Mouse (Mus musculus): ENCODE data around the gene Erc2.

Erc2 gene

DNA sequence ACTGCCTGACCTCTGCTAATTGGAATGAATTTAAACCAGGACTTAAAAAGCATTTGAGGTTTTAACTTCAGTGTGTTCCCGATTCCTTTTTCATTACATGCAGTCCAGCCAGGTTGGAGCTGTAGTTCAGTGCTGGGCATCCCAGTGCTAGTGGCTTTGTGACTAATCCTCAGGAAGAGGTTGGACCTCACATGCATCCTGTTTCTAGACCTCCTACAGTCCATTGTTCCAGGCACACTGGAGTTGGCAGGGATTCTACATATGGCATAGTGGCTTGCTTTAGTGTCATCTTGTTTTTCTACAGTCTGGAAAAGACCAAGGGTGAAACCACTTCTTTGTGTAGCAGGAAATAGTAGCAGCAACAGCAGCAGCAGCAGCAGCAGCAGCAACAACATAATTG, 159.0 kb downstream of the Erc2 start:
- no peak for DNase-seq

GRCm38 (mm10) chr14:27784826-27785225, 162.6 kb downstream of the Erc2 start:
- DNase-seq: no peak

DNA sequence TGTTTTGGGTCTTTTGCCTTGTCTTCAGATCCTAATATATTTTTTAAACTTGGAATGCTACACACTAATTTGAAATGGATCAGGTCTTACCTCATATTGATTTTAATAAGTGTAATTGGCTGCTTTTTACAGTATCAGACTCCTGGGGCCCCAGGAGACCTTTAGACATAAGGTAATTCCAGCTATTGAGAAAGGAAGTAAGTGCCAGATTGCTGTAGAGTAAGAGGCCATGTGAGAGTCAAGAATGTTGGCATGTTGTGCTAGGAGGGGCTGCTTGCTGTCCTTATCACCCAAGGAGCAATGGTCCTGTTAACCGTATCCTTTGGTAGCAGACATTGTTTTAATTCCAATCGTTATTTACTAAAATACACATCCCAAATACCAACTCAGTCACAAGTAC, 163.3 kb downstream of the Erc2 start:
- no peak for DNase-seq

- DNase-seq: no peak
Observed at GRCm38 (mm10) chr14:27789066-27789898, 167.1 kb downstream of the Erc2 start.

DNA sequence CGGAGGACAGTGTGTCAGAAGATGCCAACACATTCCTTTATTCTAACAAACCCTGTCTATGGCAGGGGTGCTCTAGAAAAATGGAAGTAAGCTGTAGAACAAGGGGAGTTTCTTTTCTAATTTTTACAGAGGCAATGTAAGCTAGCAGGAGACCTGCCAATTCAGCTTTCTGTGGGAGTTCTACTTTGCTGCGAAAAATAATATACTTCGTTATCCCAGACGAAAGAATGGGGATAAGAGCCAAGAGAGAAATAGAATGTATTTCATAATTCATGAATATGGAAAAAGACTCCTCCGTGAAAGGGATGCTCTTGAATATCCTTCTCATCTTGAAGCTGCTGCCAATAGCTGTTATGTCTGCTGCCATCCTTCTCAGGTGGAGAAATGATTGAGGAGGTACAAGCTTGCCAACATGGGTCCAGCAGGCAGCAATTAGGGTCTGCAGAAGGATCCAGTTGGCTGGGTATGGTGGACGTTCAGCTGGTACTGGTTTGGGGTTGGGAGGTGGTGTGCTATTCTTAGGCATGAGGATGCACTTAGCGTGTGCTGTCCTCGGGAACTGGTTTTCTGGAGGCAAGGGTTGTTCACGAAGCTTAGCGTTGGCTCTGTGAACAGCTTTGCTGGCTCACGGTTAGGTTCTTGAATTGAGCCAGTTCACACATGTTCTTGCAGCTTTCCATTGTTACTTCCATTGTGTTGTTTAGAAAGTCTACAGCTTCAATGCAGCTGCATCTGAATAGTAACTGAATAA, 176.1 kb downstream of the Erc2 start:
- no peak for DNase-seq

DNA sequence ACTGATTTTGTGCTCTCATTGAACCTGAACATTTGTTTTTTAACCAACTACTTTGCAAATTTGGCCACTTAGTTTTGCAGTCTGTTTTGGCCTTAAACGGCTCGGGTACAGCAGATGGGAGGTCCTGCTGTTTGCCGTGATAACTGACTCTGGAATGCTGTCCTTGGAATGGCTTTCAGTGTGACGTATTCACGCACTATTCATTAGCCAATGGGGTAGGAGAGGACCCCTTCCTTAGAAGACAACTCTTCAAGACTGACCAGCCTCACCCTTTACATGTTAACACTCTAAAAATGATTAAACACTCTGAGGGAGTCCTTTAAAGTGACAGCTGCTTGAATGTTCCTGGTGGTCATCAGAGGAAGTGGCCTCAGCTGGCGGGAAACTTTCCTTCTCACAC, 178.5 kb downstream of the Erc2 start:
- DNase-seq: no peak

DNA sequence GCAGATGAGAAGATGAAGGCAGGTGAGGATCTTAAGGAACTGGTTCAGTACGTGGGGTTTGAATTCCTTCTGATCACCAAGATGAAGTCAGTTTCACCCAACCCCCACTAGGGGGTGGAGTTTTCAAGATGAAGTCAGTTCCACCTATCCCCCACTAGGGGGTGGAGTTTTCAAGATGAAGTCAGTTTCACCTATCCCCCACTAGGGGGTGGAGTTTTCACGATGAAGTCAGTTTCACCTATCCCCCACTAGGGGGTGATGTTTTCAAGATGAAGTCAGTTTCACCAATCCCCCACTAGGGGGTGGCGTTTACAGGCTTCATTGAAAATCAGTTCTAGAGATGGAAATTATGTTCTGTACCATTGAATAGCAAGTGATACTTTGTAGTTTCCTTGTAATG, 181.7 kb downstream of the Erc2 start:
- DNase-seq: peak; percentile 12

DNA sequence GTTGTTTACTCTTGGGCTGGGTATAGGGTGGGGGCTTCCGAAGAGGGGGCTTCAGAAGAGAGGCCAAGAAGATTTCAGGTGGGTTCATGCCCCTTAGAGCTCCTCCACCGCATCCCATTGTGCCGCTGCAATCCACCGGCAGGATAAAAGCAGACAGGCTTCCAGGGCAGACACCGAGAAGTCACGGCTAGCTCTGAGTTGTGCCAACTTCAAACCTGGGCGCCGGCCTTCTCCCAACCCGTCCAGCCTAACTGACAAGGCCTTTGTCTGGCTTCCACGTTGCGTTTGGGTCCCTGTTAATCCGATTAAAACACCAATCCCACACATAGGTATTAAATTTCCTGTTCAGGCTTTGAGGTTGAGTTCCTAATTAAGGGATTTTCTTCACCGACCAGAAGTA, 182.8 kb downstream of the Erc2 start:
- DNase-seq: no peak

DNA sequence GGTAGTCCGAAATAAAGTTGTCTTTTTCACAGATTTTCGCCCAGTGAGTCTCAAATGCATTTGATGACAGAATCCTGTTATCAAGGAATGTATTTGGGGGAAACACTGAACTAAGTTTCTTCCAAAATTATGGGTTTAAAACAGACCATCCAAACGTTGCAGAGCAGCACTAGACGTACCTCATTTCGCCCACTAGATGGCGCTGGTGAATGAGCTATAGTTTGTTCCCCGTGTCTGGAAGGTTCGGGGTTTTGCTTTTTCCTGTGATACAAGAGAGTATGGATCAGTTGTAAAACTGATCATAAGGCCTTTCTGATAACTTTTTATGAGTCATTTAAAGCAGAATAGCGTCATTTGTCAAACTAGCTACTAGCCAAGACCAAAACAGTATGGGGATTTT, 185.9 kb downstream of the Erc2 start:
- DNase-seq: peak; percentile 62

GRCm38 (mm10) chr14:27808523-27809114, 186.4 kb downstream of the Erc2 start:
- DNase-seq: no peak

DNA sequence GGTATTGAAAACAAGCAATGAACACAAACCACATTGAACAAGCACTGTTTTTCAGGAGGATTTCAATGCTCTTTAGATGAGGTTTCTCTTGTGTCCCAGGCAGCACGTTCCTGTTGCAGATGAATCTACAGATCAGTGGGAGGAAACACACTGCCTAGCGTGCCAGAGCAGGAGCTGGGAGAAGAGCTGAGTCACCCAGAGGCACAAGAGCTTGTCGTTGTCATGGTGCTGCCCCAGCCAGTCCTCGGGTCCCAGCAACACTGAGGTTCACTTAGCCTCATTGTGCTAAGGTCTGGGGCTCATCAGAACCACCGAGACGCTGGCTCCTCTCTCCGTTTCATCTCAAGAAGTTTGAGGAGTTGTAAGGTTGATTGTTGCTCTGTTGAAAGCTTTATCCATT, 188.6 kb downstream of the Erc2 start:
- DNase-seq: no peak

DNA sequence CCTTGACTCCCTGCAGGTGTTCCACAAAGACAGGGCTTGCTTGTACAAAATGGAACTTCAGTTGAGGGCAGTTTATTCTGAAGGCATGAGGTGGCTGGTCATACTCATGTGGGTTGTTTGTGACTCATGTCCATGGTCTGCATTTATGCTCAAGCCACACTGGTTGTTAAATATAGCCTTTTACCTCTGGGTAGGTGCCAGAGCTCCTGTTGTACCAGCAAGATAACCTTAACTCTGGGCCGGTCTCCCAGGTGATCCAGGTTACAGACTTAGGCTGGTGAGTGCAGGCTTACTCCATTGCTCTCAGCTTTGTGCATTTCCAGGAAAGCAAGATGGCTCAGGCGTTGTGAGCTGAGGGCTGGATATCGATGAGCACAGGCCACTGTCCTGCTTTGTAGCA, 189.4 kb downstream of the Erc2 start:
- no peak for DNase-seq

- DNase-seq: no peak
Observed at GRCm38 (mm10) chr14:27815739-27816138, 193.5 kb downstream of the Erc2 start.

GRCm38 (mm10) chr14:27818986-27819385, 196.8 kb downstream of the Erc2 start:
- DNase-seq: no peak

DNA sequence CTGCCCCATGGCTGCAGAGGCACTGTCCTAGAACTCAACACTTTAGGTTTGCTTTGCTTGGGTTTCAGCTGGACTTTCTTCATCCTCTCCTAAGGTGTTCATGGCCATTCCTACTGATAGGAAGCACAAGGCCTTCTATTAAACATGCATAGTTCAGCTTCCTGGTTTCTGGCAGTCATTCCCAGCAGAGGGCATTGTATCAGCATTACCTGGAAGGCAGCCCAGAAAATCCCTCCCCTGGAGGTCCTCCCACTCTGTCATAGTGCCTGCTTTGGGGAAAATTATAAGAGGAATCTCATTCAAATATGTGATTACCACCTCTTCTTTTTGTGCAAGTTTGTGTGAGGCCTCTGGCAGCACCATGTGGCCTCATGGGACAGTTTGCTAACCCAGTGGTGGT, 199.6 kb downstream of the Erc2 start:
- DNase-seq: no peak

GRCm38 (mm10) chr14:27822566-27822965, 200.3 kb downstream of the Erc2 start:
- DNase-seq: no peak

DNA sequence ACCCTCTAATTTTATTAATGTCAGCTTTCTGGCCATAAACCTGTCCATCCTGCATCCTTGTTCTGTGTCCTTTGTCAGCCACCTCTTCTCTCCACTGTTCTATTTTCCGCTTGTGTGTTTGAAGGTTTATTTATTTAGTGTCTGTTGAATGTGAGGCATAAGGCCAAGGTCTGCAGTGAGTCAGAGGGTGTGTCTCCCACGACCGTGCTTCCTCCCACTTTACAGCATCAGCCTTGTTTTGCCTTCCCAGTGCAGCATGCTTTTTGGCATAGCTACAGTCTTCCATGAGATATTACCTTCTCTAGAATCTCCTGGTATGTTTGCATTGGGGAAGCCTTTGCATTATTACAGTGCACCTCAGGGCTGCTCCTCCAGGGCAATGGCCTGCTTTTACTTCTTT, 200.8 kb downstream of the Erc2 start:
- DNase-seq: no peak

DNA sequence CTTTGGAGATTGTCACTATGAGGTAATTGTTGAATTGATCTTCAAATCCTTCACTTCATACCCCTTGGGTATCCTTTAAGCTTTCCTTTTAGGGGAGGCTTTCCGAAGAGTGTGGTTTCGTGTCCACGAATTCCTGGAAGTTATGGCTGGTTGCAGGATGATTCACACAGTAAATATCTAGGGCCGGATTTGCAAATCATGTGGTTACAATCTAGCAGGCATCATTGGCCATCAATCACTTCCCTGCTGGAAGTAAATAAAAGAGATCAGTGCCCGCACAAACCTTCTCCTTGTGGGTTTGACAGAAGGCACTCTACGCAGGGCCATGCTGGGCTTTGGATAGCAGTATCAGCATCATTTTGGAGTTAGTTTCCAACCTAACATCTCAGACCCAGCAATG, 201.7 kb downstream of the Erc2 start:
- no peak for DNase-seq

- DNase-seq: no peak
Observed at GRCm38 (mm10) chr14:27826829-27827228, 204.6 kb downstream of the Erc2 start.

DNA sequence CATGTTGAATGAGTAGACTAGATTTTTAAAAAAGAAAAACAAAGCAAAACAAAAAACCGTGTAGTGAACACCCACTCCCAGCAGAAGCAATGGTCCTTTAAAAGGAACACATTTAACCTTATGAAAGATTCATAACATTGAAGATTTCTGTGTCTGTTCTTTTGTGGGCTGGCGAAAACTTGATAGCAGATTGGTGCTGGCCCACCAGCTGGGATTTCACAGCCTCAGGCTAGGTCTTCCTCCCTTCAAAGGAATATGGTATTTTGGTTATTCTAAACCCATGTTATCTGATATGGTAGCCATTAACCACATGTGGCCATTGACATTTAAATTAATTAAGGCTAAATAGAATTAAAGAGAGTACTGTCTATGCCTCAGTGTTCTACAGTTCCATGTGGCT, 205.9 kb downstream of the Erc2 start:
- no peak for DNase-seq

- DNase-seq: no peak
Observed at GRCm38 (mm10) chr14:27832196-27832595, 210.0 kb downstream of the Erc2 start.

GRCm38 (mm10) chr14:27835351-27835750, 213.1 kb downstream of the Erc2 start:
- DNase-seq: no peak

DNA sequence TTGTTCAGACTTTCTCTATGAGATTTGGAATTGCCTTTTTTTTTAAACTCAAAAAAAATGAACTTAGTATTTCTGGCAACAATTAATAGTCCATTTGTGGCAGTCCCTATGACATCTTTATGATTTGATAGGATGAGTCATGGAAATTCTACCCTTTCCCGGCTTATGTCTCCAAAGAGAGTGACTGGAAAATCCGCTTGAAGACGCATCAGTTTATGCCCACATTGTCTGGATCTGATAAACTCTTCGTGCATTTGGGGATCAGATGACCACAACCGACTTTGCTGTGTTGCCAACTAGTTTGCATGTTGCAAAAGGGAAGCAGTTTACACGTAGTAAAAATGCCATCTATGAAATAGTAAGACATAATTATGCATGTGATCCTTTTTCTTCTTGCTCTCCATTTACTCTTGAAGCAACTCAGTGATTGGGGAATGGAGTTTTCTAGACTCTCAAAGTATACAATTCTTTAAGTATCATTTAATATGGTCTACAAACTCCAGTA, 215.4 kb downstream of the Erc2 start:
- DNase-seq: no peak

DNA sequence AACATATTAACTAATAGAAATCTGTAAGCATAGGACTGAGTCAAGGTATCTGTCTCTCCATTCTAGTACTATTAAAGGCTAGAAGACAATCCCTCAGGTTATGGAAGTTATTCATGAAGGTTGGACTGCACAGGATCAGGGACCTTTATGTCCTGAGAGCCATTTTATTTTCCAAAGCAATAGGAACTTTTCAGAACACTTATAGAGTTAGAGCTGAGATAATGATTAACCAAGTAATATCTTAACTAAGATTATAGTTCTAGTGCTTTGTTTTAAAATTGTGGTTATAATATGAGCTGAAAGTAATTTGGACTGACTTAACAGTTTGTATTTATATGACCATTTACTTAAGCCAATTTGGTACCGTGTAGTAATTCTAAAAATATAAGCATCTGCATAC, 217.9 kb downstream of the Erc2 start:
- no peak for DNase-seq
